Mouse (Mus musculus) midbrain, embryonic 14.5 days (tissue): ENCODE measurements at regions not wholly inside any gene's neighbourhood (a gene's known extent, or its start where the extent isn't known, plus 50 kb on each side); places are given as distances from the start of the nearest gene placed in this dataset.

Source experiments
- ATAC-seq: fragments of 200-750 bp; cut with Nextera tagmentation; 2 replicates; pipeline ENCODE4 v1.8.0; 2017; ENCODE audit warnings: moderate number of reproducible peaks, moderate library complexity; ENCODE audit not compliant: low FRiP score, low TSS enrichment
- DNase-seq: peaks from one replicate; pipeline ENCODE4 v3.0.0-alpha.2; 2015
- H3K27ac ChIP-seq: fragments of 300-500 bp; sonication (generic); replicated peaks from 2 replicates; pipeline ENCODE4 v1.5.1; 2014; ENCODE audit warnings: mild to moderate bottlenecking, low read depth, low read length, moderate library complexity
- H3K27me3 ChIP-seq: fragments of 300-500 bp; sonication (generic); 2 replicates; pipeline ENCODE4 v1.6.1; 2014; ENCODE audit warnings: low read length, control low read depth, mixed read lengths; ENCODE audit not compliant: control insufficient read depth, insufficient read depth
- H3K36me3 ChIP-seq: fragments of 300-500 bp; sonication (generic); 2 replicates; pipeline ENCODE4 v1.6.1; 2014; ENCODE audit warnings: low read length, control low read depth; ENCODE audit not compliant: control insufficient read depth, insufficient read depth
- H3K4me1 ChIP-seq: fragments of 300-500 bp; sonication (generic); 2 replicates; pipeline ENCODE4 v1.6.1; 2014; ENCODE audit warnings: mild to moderate bottlenecking, antibody characterized with exemption, low read length, control low read depth; ENCODE audit not compliant: control insufficient read depth, insufficient read depth
- H3K4me2 ChIP-seq: fragments of 300-500 bp; sonication (generic); 2 replicates; pipeline ENCODE4 v1.6.1; 2014; ENCODE audit warnings: mild to moderate bottlenecking, low read length, moderate library complexity
- H3K4me3 ChIP-seq: fragments of 300-500 bp; sonication (generic); replicated peaks from 2 replicates; pipeline ENCODE4 v1.5.1; 2014; ENCODE audit warnings: low read depth, low read length
- H3K9ac ChIP-seq: fragments of 300-500 bp; sonication (generic); replicated peaks from 2 replicates; pipeline ENCODE4 v1.6.1; 2014; ENCODE audit warnings: mild to moderate bottlenecking, low read length, moderate library complexity
- H3K9me3 ChIP-seq: fragments of 300-500 bp; sonication (generic); 2 replicates; pipeline ENCODE4 v1.6.1; 2016; ENCODE audit warnings: low read length, control low read depth, mixed read lengths; ENCODE audit not compliant: control insufficient read depth
- WGBS: fragments of 180-500 bp; shearing (Covaris S2); extraction: QIAGEN DNeasy Blood & Tissue Kit; methylation state at CpG from one replicate; pipeline ENCODE4 v1.1.7; 2014; 5-methylcytosine and 5-hydroxymethylcytosine counted together

GRCm38 (mm10) chr13:59228059-59228830 is 356.8 kb downstream of the Agtpbp1 start:
- DNase-seq (no peak), ATAC-seq (no peak)
- H3K36me3 ChIP-seq = no peaks in the 10 kb centered on the region
- H3K27me3 ChIP-seq = no peaks in the 10 kb centered on the region
- H3K9ac ChIP-seq = no peak overlapping the region
- no peak overlapping the region for H3K4me3 ChIP-seq
- no peaks in the 10 kb centered on the region for H3K4me1 ChIP-seq
- no peaks in the 10 kb centered on the region for H3K9me3 ChIP-seq
- H3K27ac ChIP-seq = no peak overlapping the region
- H3K4me2 ChIP-seq = no peak overlapping the region
- WGBS = 53% methylated on average over 12 of the region's 12 CpGs

- no peak overlapping the region for H3K4me3 ChIP-seq
- no peak overlapping the region for H3K4me2 ChIP-seq
- no peaks in the 10 kb centered on the region for H3K9me3 ChIP-seq
- DNase-seq = no peak
- no peak overlapping the region for H3K9ac ChIP-seq
- WGBS = 90% methylated on average over 13 of the region's 13 CpGs
- H3K36me3 ChIP-seq = no peaks in the 10 kb centered on the region
- H3K27me3 ChIP-seq = no peaks in the 10 kb centered on the region
- no peaks in the 10 kb centered on the region for H3K4me1 ChIP-seq
- no peak overlapping the region for H3K27ac ChIP-seq
- ATAC-seq = no peak
Measured at GRCm38 (mm10) chr13:59227523-59228058, 357.4 kb downstream of the Agtpbp1 start.

- DNase-seq (no peak), ATAC-seq (no peak)
- no peaks in the 10 kb centered on the region for H3K9me3 ChIP-seq
- H3K4me3 ChIP-seq = no peak overlapping the region
- H3K4me2 ChIP-seq = no peak overlapping the region
- H3K27ac ChIP-seq = no peak overlapping the region
- H3K27me3 ChIP-seq = no peaks in the 10 kb centered on the region
- no peaks in the 10 kb centered on the region for H3K4me1 ChIP-seq
- 80% methylated on average over 6 of the region's 6 CpGs for WGBS
- no peaks in the 10 kb centered on the region for H3K36me3 ChIP-seq
- H3K9ac ChIP-seq = no peak overlapping the region
Measured at GRCm38 (mm10) chr13:59220587-59220986, 364.4 kb downstream of the Agtpbp1 start.

GRCm38 (mm10) chr13:59220156-59220555 is 364.9 kb downstream of the Agtpbp1 start:
- ATAC-seq (no peak), DNase-seq (peak; percentile 36)
- Histone ChIP-seq H3K4me1 (no peaks in the 10 kb centered on the region), H3K27ac (no peak overlapping the region), H3K4me3 (no peak overlapping the region), H3K9me3 (no peaks in the 10 kb centered on the region), H3K36me3 (no peaks in the 10 kb centered on the region), H3K27me3 (no peaks in the 10 kb centered on the region), H3K4me2 (no peak overlapping the region), H3K9ac (no peak overlapping the region)
- WGBS = 35% methylated on average over 7 of the region's 7 CpGs

GRCm38 (mm10) chr13:59216686-59217298 is 368.2 kb downstream of the Agtpbp1 start:
- H3K4me3 ChIP-seq = no peak overlapping the region
- no peak overlapping the region for H3K9ac ChIP-seq
- no peaks in the 10 kb centered on the region for H3K36me3 ChIP-seq
- ATAC-seq (no peak), DNase-seq (no peak)
- H3K27ac ChIP-seq = no peak overlapping the region
- no peaks in the 10 kb centered on the region for H3K9me3 ChIP-seq
- WGBS = 70% methylated on average over 5 of the region's 5 CpGs
- no peak overlapping the region for H3K4me2 ChIP-seq
- no peaks in the 10 kb centered on the region for H3K27me3 ChIP-seq
- no peaks in the 10 kb centered on the region for H3K4me1 ChIP-seq

- no peaks in the 10 kb centered on the region for H3K36me3 ChIP-seq
- no peaks in the 10 kb centered on the region for H3K9me3 ChIP-seq
- H3K4me1 ChIP-seq = no peaks in the 10 kb centered on the region
- 86% methylated on average over 15 of the region's 15 CpGs for WGBS
- H3K9ac ChIP-seq = no peak overlapping the region
- ATAC-seq (no peak), DNase-seq (no peak)
- no peaks in the 10 kb centered on the region for H3K27me3 ChIP-seq
- no peak overlapping the region for H3K4me3 ChIP-seq
- no peak overlapping the region for H3K27ac ChIP-seq
- no peak overlapping the region for H3K4me2 ChIP-seq
Measured at GRCm38 (mm10) chr13:59212296-59212701, 372.7 kb downstream of the Agtpbp1 start.

- H3K27ac ChIP-seq = no peak overlapping the region
- no peaks in the 10 kb centered on the region for H3K9me3 ChIP-seq
- no peaks in the 10 kb centered on the region for H3K36me3 ChIP-seq
- DNase-seq (no peak), ATAC-seq (no peak)
- no peak overlapping the region for H3K4me3 ChIP-seq
- no peaks in the 10 kb centered on the region for H3K4me1 ChIP-seq
- WGBS = 64% methylated on average over 5 of the region's 5 CpGs
- no peak overlapping the region for H3K4me2 ChIP-seq
- H3K27me3 ChIP-seq = no peaks in the 10 kb centered on the region
- H3K9ac ChIP-seq = no peak overlapping the region
Measured at GRCm38 (mm10) chr13:59210828-59211227, 374.2 kb downstream of the Agtpbp1 start.

- DNase-seq (no peak), ATAC-seq (no peak)
- WGBS = 90% methylated on average over 3 of the region's 3 CpGs
- no peak overlapping the region for H3K27ac ChIP-seq
- H3K9ac ChIP-seq = no peak overlapping the region
- H3K4me3 ChIP-seq = no peak overlapping the region
- H3K4me2 ChIP-seq = no peak overlapping the region
- H3K4me1 ChIP-seq = no peaks in the 10 kb centered on the region
- H3K36me3 ChIP-seq = no peaks in the 10 kb centered on the region
- no peaks in the 10 kb centered on the region for H3K9me3 ChIP-seq
- no peaks in the 10 kb centered on the region for H3K27me3 ChIP-seq
Measured at GRCm38 (mm10) chr13:59206186-59206585, 378.8 kb downstream of the Agtpbp1 start.

GRCm38 (mm10) chr13:59204506-59204905 is 380.5 kb downstream of the Agtpbp1 start:
- Histone ChIP-seq H3K4me3 (no peak overlapping the region), H3K36me3 (no peaks in the 10 kb centered on the region), H3K27ac (no peak overlapping the region), H3K27me3 (no peaks in the 10 kb centered on the region), H3K4me2 (no peak overlapping the region), H3K9ac (no peak overlapping the region), H3K9me3 (no peaks in the 10 kb centered on the region), H3K4me1 (no peaks in the 10 kb centered on the region)
- 87% methylated on average over 2 of the region's 2 CpGs for WGBS
- DNase-seq (no peak), ATAC-seq (no peak)
